19 mouse cellular contexts compared by ENCODE assay signal in genomic region chr4:149040289-149040688, GRCm38 (mm10). TPM values are rescaled to one million over a fixed set of nuclear protein-coding genes. Genes with fewer than 3 reads are reported as not detected.
DNase-seq lines count a peak whose midpoint lies in the region; ATAC-seq and TF ChIP-seq lines count a peak whose summit lies in the region.
"Had no signal": no experiment of that assay in that cellular context is flagged by ENCODE, and none has a peak within 500 bp of the region (broad histone marks: within the 10 kb centered on the region; RNA-seq: fewer than 3 reads in every experiment).

No protein-coding gene starts in this region.

- 50% methylated on average over 6 of the region's 6 CpGs for WGBS in forebrain, embryonic 12.5 days
- WGBS in forebrain, embryonic 14.5 days, result 46% methylated on average over 6 of the region's 6 CpGs
- WGBS in hindbrain, embryonic 11.5 days, result 73% methylated on average over 6 of the region's 6 CpGs
- 33% methylated on average over 6 of the region's 6 CpGs for whole genome bisulfite sequencing in midbrain, embryonic 13.5 days

- H3K4me2 ChIP-seq in forebrain, embryonic 12.5 days, result no peak overlapping the region
- no peak overlapping the region for H3K4me2 ChIP-seq in forebrain, embryonic 14.5 days (ENCODE audit: low read length)
- H3K4me2 ChIP-seq in hindbrain, embryonic 11.5 days (replicated peaks; ENCODE audit: low read depth, low read length), result no peak overlapping the region
- no peak overlapping the region for H3K4me2 ChIP-seq in midbrain, embryonic 13.5 days (replicated peaks)
- H3K4me2 ChIP-seq: kidney, embryonic 15.5 days; limb, embryonic 15.5 days; liver, embryonic 15.5 days; neural tube, embryonic 12.5 days had no signal

- H3K4me1 ChIP-seq in forebrain, embryonic 12.5 days, result peaks cover 33% of the 10 kb centered on the region
- peaks cover 2% of the 10 kb centered on the region; the same call in 1 of the 2 replicates for H3K4me1 ChIP-seq in forebrain, embryonic 14.5 days (ENCODE audit: control insufficient read depth, insufficient read depth, low read length)
- peaks cover 9% of the 10 kb centered on the region; the same call in 1 of the 2 replicates for H3K4me1 ChIP-seq in hindbrain, embryonic 11.5 days (replicated peaks; ENCODE audit: control insufficient read depth, insufficient read depth, low read length)
- H3K4me1 ChIP-seq in midbrain, embryonic 13.5 days (replicated peaks), result peaks cover 41% of the 10 kb centered on the region
- H3K4me1 ChIP-seq: limb, embryonic 15.5 days; liver, embryonic 15.5 days had no signal

- peak overlapping the region; percentile 20; the same call in 1 of the 2 replicates for H3K27ac ChIP-seq in forebrain, embryonic 12.5 days
- H3K27ac ChIP-seq in forebrain, embryonic 14.5 days (ENCODE audit: low read depth, low read length), result no peak overlapping the region
- H3K27ac ChIP-seq in hindbrain, embryonic 11.5 days (ENCODE audit: low read depth, low read length), result peak overlapping the region; percentile 59
- H3K27ac ChIP-seq in midbrain, embryonic 13.5 days, result peak overlapping the region; percentile 35
- H3K27ac ChIP-seq: kidney, embryonic 15.5 days; limb, embryonic 15.5 days; liver, embryonic 15.5 days; macrophage; neural tube, embryonic 12.5 days had no signal

- ATAC-seq in forebrain, embryonic 12.5 days (ENCODE audit: low FRiP score), result no peak
- ATAC-seq in forebrain, embryonic 14.5 days, result no peak
- ATAC-seq in hindbrain, embryonic 11.5 days (ENCODE audit: low FRiP score), result no peak
- no peak for ATAC-seq in midbrain, embryonic 13.5 days
- no peak for ATAC-seq in activated CD4-positive, CD25-positive, alpha-beta regulatory T cell, adult 4 months
- no peak for ATAC-seq in megakaryocyte, adult 5-6 weeks (ENCODE audit: poor library complexity, severe bottlenecking)
- ATAC-seq: intestine, embryonic 16.5 days had no signal

- DNase-seq in forebrain, embryonic 14.5 days (ENCODE audit: low spot score), result no peak
- peak; percentile 43 for DNase-seq in brain, embryonic 14.5 days (ENCODE audit: low read depth)
- DNase-seq in hindbrain, embryonic 11.5 days (ENCODE audit: low spot score), result no peak
- DNase-seq: cerebellum, adult 8-10 months; gastrocnemius, postnatal 14 days; heart, adult 18-20 months; heart, postnatal 36 days; thymus, adult 2 months had no signal

- H3K9me3 ChIP-seq in forebrain, embryonic 12.5 days, result no peaks in the 10 kb centered on the region
- H3K9me3 ChIP-seq in forebrain, embryonic 14.5 days (replicated peaks; ENCODE audit: control insufficient read depth, low read length), result no peaks in the 10 kb centered on the region
- H3K9me3 ChIP-seq in hindbrain, embryonic 11.5 days (ENCODE audit: control insufficient read depth, low read length), result no peaks in the 10 kb centered on the region
- no peaks in the 10 kb centered on the region for H3K9me3 ChIP-seq in midbrain, embryonic 13.5 days
- H3K9me3 ChIP-seq: kidney, embryonic 15.5 days; limb, embryonic 15.5 days; liver, embryonic 15.5 days; neural tube, embryonic 12.5 days had no signal

- TF ChIP-seq POLR2A in brain, embryonic 14.5 days (IDR thresholded peaks at IDR 0.05; ENCODE audit: borderline replicate concordance, extremely low read depth, insufficient read depth, insufficient read length, poor library complexity, severe bottlenecking), result no peak

- peaks cover 4% of the 10 kb centered on the region; the same call in 1 of the 2 replicates for H3K36me3 ChIP-seq in forebrain, embryonic 12.5 days (replicated peaks)
- H3K36me3 ChIP-seq in forebrain, embryonic 14.5 days (ENCODE audit: control insufficient read depth, insufficient read depth, low read length), result peaks cover 6% of the 10 kb centered on the region; the same call in 1 of the 2 replicates
- H3K36me3 ChIP-seq in hindbrain, embryonic 11.5 days (ENCODE audit: control insufficient read depth, insufficient read depth, low read length), result no peaks in the 10 kb centered on the region
- H3K36me3 ChIP-seq in midbrain, embryonic 13.5 days, result no peaks in the 10 kb centered on the region

- H3K4me3 ChIP-seq in forebrain, embryonic 12.5 days (replicated peaks), result no peak overlapping the region
- no peak overlapping the region for H3K4me3 ChIP-seq in forebrain, embryonic 14.5 days (ENCODE audit: low read depth, low read length)
- H3K4me3 ChIP-seq in hindbrain, embryonic 11.5 days (ENCODE audit: low read depth, low read length), result no peak overlapping the region
- no peak overlapping the region for H3K4me3 ChIP-seq in midbrain, embryonic 13.5 days (replicated peaks)
- H3K4me3 ChIP-seq: kidney, embryonic 15.5 days; limb, embryonic 15.5 days; liver, embryonic 15.5 days; neural tube, embryonic 12.5 days had no signal

- H3K27me3 ChIP-seq in forebrain, embryonic 12.5 days, result no peaks in the 10 kb centered on the region
- H3K27me3 ChIP-seq in forebrain, embryonic 14.5 days (replicated peaks; ENCODE audit: control insufficient read depth, insufficient read depth, low read length), result no peaks in the 10 kb centered on the region
- no peaks in the 10 kb centered on the region for H3K27me3 ChIP-seq in hindbrain, embryonic 11.5 days (ENCODE audit: control insufficient read depth, insufficient read depth, low read length)
- 0 out of 2 replicates have a peak, but pooled peaks cover 6% of the 10 kb centered on the region for H3K27me3 ChIP-seq in midbrain, embryonic 13.5 days
- H3K27me3 ChIP-seq: CH12.LX; kidney, embryonic 15.5 days; limb, embryonic 15.5 days; liver, embryonic 15.5 days; neural tube, embryonic 12.5 days had no signal

- no peak overlapping the region for H3K9ac ChIP-seq in forebrain, embryonic 12.5 days
- no peak overlapping the region for H3K9ac ChIP-seq in forebrain, embryonic 14.5 days (ENCODE audit: low read length)
- H3K9ac ChIP-seq in hindbrain, embryonic 11.5 days (ENCODE audit: low read depth, low read length), result no peak overlapping the region
- H3K9ac ChIP-seq in midbrain, embryonic 13.5 days (replicated peaks), result peak overlapping the region; percentile 48; the same call in 1 of the 2 replicates
- H3K9ac ChIP-seq: kidney, embryonic 15.5 days; limb, embryonic 15.5 days; liver, embryonic 15.5 days; neural tube, embryonic 12.5 days had no signal

- no peak for TF ChIP-seq CTCF in brain, embryonic 14.5 days (IDR thresholded peaks at IDR 0.05; ENCODE audit: borderline replicate concordance, extremely low read depth, insufficient read depth, insufficient read length)

RNA-seq across cellular contexts. Expression of gene Pex14, which starts 59.4 kb away (rescaled TPM):
- polyA plus RNA-seq in forebrain, embryonic 12.5 days (2016; fragmentation: Nextera tagmentation; extraction: Ambion mirVana), result 46.3 and 49.2 TPM in 2 replicates
- 30.7 and 43.1 TPM in 2 replicates for polyA plus RNA-seq in forebrain, embryonic 14.5 days (2014; fragmentation: Nextera tagmentation; extraction: Ambion mirVana)
- polyA plus RNA-seq in brain, embryonic 14.5 days (2012; rRNA removed), result 27.8 and 35.1 TPM in 2 replicates
- polyA plus RNA-seq in hindbrain, embryonic 11.5 days (2014; fragmentation: Nextera tagmentation; extraction: Ambion mirVana), result 29.9 and 33.5 TPM in 2 replicates
- 50.6 and 55.6 TPM in 2 replicates for polyA plus RNA-seq in midbrain, embryonic 13.5 days (2015; fragmentation: Nextera tagmentation; extraction: Ambion mirVana)
- polyA plus RNA-seq in activated CD4-positive, CD25-positive, alpha-beta regulatory T cell, adult 4 months (2017; shearing (Covaris generic)), result 10 to 100 TPM; 11.9 to 17.9 TPM
- total RNA-seq in megakaryocyte, adult 5-6 weeks (2015), result 7.7 and 7.8 TPM in 2 replicates
- total RNA-seq in megakaryocyte, adult 5-6 weeks (2017), result 10.7 and 12.3 TPM in 2 replicates
